Mouse (Mus musculus) ovary, postnatal 36 days (tissue): ENCODE measurements around the gene Espn.
A peak's percentile ranks its signal among the peaks of the same experiment; 100 is the strongest.

Experiments used
- DNase-seq: peaks from one replicate; pipeline ENCODE4 v3.0.0; 2022; ENCODE audit warnings: low spot score, mixed read lengths

Gene Espn

GRCm38 (mm10) chr4:152096927-152097326 lies 55.2 kb downstream of the Espn start:
- DNase-seq = no peak

- peak; percentile 78 for DNase-seq
Observed at GRCm38 (mm10) chr4:152095937-152096910, 55.9 kb downstream of the Espn start.

GRCm38 (mm10) chr4:152094233-152094632 lies 57.9 kb downstream of the Espn start:
- DNase-seq = no peak

GRCm38 (mm10) chr4:152092751-152093293 lies 59.3 kb downstream of the Espn start:
- DNase-seq = no peak

GRCm38 (mm10) chr4:152090191-152090590 lies 62.0 kb downstream of the Espn start:
- DNase-seq = no peak

- no peak for DNase-seq
Observed at GRCm38 (mm10) chr4:152088556-152089120, 63.5 kb downstream of the Espn start.

- DNase-seq = no peak
Observed at GRCm38 (mm10) chr4:152088133-152088532, 64.0 kb downstream of the Espn start.

GRCm38 (mm10) chr4:152087211-152088081 lies 64.7 kb downstream of the Espn start:
- DNase-seq = no peak

GRCm38 (mm10) chr4:152086505-152087210 lies 65.5 kb downstream of the Espn start:
- peak; percentile 77 for DNase-seq

GRCm38 (mm10) chr4:152084616-152085015 lies 67.6 kb downstream of the Espn start:
- no peak for DNase-seq

GRCm38 (mm10) chr4:152083611-152084220 lies 68.5 kb downstream of the Espn start:
- DNase-seq = no peak

GRCm38 (mm10) chr4:152079931-152080330 lies 72.2 kb downstream of the Espn start:
- no peak for DNase-seq

GRCm38 (mm10) chr4:152079261-152079660 lies 72.9 kb downstream of the Espn start:
- no peak for DNase-seq

GRCm38 (mm10) chr4:152078105-152078530 lies 74.1 kb downstream of the Espn start:
- no peak for DNase-seq

- DNase-seq = no peak
Observed at GRCm38 (mm10) chr4:152077191-152077590, 75.0 kb downstream of the Espn start.

GRCm38 (mm10) chr4:152074548-152074947 lies 77.6 kb downstream of the Espn start:
- no peak for DNase-seq

GRCm38 (mm10) chr4:152073715-152074114 lies 78.5 kb downstream of the Espn start:
- DNase-seq = no peak

- DNase-seq = no peak
Observed at GRCm38 (mm10) chr4:152072655-152073054, 79.5 kb downstream of the Espn start.

- peak; percentile 67 for DNase-seq
Observed at GRCm38 (mm10) chr4:152072121-152072601, 80.0 kb downstream of the Espn start, which contains the start of gene Plekhg5. Gene Plekhg5, plus strand, starts transcription at chr4:152072498.
